Mouse (Mus musculus) layer of hippocampus, adult 9-11 months (tissue): ENCODE measurements around the gene Chst12.
"Not testable (repeated sequence)": the region's sequence is repeated elsewhere in the genome, so short reads cannot be mapped to it uniquely, and the experiment has no call there.

ENCODE experiments used
- DNase-seq: peaks from one replicate; pipeline ENCODE4 v3.0.0; 2022

The Chst12 gene

DNA sequence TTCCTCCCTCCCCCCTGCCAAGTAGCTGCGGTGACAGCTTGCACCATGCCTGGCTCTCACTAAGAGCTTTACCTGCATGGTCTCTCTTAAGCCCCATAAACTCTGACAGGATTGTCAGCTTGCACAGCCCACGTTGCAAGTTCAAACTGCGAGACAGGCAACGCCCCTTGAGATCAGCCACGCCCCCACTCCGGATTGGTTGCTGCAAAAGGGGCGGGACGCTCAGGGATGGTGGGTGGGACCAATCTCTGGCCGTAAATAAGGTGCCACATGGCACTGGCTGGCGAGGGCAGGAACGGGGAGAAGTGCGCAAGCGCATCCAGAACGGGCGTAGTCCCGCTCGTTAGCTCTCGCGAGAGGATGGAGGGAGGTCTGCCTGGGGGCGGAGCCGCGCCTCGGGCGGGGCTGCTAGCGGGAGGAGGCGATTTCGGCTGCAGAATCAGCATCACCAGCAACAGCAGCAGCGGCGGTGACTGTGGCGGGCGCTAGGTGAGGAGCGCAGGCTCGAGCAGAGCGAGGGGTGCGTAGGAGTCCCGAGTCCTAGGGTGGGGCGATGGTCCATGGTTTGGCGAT, at the start of gene Chst12:
TSS of gene Chst12 (plus strand) at position 343 of the 573 bp plus-strand sequence.
- DNase-seq = peak; percentile 99

DNA sequence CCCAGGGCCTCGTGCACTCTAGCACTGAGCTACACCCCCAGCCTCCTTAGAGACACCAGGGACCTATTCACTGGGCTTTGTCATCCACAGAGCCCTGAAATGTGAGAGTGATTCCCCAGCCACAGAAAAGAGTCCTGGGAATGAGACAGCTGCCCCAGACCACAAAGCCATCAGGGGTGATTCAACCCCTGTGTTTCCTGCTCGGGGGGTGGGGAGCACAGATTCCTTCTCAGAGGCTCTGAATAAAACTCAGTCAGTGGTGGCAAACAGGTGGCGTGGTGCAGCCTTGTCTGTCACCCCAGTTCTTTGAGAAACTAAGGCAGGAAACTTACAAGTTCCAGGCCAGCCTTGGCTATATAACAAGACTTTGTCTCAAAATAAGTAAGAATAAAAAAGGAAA, 43.9 kb upstream of the Chst12 start:
- no peak for DNase-seq

DNA sequence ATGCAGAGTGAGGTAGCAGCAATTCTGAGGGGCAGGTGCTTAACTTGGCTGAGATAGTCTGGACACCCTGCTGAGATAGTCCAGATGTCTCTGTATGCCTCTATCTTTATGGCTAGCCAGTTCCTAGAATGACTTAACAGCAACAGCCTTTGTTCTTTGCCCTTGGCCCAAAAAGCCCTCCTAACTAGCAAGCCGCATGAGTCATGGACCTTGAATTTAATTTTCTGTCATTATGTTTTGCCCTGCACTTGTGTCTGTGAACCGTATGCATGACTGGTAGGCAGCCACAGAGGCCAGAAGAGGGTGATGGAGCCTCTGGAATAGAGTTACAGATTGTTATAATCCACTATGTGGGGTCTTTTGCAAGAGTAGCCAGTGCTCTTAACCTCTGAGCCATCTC, 42.2 kb upstream of the Chst12 start:
- not testable (repeated sequence) for DNase-seq

DNA sequence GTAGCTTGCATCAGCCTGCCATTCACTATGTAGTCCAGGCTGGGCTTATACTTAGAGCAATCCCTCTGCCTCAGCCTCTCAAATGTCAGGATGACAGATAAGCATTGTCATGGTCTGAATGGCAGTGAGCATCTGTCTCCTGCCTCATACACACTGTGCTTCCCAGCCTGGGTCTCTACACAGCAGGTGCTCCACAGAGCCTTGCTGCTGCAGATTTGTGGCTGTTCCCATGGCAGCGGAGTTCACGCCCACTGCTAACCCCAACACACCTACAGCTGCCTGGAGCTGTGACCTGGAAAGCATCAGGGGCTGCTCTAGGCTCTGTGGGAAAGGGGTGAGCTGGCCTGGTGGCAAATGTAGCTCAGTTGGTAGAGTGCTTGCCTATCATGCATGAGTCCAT, 40.4 kb upstream of the Chst12 start:
- DNase-seq = no peak

DNA sequence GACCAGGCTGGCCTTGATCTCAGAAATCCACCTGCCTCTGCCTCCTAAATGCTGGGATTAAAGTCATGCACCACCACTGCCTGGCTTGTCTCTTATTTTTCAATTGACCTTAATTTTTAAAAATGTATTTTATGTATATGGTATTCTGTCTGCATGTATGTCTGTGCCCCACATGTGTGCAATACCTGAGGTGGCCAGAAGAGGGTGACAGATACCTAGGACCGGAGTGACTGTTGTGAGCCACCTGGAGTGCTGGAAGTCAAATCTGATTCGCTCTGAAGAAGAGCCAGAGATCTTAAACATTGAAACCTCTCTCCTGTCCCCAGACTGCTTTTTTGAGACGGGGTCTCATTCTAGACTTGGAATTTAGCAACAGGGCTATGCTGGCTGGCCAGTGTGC, 33.0 kb upstream of the Chst12 start:
- DNase-seq = no peak

DNA sequence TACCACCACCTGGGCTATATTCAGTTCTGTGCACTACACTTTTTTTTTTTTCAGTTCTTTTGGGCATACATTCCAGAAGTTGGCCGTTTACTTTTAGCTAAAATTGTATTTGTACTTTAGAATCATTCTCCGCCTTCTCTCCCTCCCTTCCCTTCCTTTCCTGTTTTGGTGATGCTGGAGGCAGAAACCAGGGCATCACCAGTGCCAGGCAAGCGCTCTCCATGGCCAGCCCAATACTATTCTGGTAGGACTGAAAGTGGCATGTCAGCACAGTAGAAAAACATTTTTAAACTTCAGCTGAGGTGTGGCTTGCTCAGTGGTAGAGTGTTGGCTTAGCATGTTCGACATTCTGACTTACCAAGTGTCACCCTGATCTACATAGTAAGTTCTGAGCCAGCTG, 23.9 kb upstream of the Chst12 start:
- no peak for DNase-seq

DNA sequence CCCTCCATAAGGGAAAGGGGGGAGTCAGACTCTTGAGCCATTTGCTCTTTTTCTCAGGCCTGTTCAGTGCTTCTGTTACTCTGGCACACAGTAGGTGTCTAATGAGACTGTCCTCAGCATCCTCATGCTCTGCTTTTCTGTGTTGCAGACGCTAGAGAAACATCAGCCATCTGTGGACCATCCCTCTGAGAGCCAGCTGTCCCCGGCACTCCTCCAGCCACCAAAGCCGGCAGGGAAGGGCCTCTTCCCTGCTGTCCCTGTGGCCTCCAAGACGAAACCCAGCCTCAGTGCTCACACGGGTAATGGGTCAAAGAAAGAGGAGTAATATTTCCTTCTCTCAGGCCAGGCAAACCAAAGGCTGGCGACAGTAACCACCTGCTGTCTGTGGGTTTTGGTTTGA, 14.2 kb upstream of the Chst12 start:
- no peak for DNase-seq

DNA sequence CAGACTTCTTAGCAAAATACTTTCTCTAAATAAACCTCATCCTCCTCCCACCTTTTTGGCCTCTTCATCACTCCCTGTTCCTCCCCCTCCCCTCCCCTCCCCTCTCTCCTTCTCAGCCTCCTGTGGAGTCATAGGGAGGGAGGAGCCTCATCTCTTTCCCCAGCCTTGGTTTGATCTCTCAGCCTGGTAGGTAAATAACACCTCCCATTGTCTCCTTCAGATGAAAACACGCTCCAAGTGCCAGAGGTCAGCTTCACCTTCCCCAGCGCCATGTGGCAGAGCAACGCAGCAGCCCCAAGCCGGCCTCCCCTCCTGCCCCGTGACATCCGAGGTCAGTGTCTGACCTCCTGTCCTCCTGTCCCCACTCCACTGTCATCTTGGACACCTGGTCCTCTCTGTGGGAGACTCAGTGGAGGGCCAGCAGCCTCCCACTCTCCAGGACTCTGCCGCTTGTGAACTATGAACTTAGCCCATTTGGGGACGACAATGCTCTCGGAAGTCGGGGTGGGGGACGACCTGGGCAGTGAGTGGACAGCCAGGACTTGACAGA, 12.6 kb upstream of the Chst12 start:
- DNase-seq = no peak

DNA sequence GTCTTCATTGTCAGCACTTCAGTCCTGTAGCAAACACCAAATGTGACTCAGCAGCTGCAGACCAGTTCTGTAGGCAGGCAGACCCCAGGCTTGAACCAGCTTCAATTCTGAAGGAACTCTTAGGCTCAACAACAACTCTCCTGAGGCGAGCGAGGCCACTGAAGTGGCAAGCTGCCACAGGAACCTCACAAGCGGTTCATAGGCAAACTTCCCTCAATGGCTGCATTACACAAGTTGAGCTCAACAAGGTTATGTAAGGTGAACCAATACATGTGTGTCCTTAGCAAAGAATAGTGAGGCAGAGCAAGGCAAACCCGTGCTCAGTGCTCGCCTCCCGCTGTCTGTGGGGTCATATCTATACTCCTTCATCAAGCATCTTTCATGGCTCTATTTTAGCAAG, 7.2 kb upstream of the Chst12 start:
- no peak for DNase-seq

DNA sequence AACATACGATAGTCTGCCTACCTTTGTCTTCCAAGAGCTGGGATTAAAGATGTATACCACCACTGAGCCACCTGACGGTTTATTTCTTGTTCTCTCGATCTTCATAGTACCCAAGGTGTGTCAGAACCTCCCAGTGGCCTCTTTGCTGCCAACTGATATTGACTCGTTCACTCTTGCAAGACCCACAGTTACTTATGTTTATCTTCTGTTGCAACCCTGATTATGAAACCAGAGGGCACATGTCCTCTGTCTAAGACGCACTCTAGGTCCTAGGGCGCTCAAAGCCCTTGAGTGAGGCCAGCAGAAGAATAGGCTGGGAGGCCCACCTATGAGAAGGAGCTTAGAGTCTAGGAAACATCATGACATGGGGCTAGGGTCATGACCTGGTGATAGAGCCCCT, 4.6 kb upstream of the Chst12 start:
- no peak for DNase-seq

DNA sequence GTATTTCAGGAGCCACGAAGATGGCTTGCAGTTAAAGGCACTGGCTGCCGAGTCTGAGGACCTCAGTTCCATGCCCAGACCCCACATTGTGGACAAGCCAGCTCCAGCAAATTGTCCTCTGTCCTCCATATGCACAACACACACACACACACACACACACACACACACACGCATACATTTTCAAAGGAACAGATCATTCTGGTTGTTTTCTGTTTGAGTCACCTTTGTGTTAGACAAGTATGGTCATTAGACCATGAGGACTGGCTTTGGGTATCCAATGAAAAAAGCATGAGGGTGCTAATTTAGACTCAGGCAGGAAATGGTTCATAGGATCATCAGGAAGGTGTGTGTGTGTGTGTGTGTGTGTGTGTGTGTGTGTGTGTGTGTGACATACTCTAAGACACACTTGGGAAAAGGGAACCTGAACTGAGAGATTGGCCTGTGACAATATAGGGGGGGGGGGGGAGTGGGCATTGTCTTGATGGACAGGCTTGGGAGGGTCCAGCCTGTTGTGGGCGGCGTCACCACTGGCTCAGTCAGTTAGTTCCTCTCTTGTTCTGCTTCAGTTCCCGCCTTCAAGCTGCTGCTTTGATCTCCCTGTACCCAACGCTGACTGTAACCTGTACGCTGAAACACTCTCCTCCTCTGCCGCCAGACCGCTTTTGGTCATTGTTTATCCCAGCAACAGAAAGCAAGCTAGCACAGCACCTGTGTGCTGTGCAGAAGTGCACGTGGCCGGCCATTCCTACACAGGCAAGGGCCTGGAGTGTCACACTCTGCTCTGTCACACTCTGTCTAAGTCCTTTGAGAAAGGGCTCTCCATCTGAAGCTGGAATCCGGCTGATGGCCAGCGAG, 3.1 kb upstream of the Chst12 start:
- DNase-seq = no peak

DNA sequence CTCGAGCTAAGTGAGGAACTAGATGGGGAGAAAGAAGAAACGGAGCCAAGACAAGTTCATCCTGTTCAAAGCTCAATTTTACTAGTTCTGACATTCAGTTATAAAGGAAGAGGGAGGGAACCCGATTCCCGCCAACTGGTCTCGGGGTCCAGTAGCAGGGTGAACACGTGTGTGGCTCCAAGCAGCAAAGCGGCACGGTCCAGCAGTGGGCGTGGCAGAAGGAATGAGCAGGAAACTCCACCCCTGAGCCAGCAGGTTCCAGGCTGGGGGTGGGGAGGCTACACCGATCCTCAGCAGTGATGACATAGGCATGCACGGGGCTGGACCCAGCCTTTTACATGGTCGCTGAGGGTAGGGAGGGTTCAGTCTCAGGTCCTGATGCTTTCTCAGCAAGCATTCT, 2.4 kb upstream of the Chst12 start:
- DNase-seq = not testable (repeated sequence)

DNA sequence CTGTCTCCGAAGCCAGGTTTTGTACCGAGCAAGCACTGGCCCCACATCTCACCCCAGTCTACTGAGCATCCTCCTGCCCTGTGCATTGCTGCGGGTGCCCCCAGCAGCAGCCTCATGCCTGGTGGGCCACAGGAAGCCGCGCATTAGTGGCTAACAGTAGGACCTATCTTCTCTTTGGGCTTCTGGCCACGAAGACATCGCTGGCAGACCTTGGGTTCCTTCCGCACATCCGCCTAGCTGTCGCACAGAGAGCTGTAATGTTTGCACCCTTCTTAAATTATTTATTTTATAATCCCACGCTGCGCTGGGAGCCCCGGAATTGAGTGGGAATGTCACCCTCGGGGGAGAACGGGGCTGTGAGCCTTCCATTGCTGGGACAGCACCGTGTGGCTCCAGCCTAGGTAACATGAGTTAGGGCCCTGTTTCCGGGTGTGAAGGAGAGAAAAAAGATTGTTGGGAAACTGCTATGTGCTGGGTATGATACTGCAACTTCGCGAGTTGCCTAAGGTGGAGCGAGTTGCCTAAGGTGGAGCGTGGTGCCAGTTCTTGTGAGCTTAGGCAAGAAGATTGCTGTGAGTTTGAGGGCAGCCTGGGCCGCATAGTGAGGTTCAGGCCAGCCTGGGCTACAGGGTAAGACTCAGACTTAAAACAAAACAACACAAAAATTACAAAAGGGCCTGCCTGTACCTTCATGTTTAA, 895 bp downstream of the Chst12 start:
- DNase-seq = no peak

DNA sequence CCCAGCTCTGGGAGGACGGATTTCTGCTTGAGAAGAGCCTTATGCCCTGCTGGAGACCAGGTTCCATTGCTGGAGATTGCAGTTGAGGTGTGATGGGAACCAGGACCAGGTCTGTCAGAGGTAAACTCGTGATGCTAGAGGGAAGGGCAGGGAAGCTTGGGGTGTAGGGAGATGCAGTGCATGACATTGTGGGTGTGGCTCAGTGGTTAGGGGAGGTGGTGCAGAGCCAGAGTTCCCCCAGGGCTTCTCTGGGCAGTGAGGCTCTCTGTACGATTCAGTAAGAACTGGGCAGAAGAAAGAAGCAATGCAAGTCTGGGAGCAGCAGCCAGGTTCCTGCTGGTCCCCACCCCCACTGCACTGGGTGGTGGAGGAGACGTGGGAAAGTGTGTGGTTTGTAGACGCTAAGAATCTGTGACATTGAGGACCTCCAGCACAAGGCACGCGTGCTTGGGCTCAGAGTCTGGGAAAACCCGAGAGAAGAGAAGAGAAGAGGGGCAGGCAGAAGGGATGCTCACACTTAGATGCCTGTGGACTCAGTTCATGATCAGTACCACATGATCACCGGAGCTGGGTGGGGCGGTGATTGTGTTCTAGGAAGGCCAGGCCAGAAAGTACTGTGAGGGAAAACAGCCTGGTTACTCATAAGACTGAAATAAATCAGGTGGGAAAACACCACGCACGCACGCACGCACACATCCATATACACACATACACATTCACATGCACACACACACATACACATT, 2.3 kb downstream of the Chst12 start:
- no peak for DNase-seq

DNA sequence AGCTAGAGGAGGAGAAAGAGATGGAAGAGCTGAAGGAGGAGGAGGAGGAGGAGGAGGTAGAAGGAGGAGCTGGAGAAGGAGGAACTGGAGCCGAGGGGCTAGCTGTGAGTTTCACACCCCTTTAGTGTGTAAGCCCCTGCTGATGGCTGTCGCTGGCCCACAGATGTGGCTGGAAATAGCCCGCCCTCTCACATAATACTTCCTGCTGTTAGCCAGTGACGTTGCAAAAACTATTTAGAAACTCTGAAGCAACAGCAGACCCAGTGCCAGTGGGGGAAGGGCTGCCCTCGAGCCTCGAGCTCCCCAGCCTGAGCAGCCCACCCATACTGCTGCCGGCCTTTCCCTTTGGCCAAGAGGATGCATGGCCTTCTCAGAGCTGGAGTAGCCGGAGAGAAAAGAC, 3.3 kb downstream of the Chst12 start:
- DNase-seq = peak; percentile 74

DNA sequence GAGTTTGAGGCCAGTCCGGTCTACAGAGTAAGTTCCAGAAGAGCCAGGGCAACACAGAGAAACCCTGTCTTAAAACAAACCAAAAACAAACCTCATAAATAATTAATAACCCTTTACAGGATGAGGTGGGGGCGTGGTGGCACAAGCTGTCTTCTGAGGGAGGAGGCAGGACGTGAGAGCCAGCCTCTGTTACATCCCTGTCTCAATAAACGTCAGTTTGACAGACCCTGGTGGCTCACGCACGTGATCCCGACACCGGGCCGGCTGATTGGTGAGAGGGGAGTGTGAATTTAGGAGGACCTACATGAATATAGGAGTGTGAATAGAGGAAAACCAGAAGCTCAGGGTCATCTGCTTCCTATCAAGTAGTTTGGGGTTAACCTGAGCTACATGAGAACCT, 3.9 kb downstream of the Chst12 start:
- no peak for DNase-seq

DNA sequence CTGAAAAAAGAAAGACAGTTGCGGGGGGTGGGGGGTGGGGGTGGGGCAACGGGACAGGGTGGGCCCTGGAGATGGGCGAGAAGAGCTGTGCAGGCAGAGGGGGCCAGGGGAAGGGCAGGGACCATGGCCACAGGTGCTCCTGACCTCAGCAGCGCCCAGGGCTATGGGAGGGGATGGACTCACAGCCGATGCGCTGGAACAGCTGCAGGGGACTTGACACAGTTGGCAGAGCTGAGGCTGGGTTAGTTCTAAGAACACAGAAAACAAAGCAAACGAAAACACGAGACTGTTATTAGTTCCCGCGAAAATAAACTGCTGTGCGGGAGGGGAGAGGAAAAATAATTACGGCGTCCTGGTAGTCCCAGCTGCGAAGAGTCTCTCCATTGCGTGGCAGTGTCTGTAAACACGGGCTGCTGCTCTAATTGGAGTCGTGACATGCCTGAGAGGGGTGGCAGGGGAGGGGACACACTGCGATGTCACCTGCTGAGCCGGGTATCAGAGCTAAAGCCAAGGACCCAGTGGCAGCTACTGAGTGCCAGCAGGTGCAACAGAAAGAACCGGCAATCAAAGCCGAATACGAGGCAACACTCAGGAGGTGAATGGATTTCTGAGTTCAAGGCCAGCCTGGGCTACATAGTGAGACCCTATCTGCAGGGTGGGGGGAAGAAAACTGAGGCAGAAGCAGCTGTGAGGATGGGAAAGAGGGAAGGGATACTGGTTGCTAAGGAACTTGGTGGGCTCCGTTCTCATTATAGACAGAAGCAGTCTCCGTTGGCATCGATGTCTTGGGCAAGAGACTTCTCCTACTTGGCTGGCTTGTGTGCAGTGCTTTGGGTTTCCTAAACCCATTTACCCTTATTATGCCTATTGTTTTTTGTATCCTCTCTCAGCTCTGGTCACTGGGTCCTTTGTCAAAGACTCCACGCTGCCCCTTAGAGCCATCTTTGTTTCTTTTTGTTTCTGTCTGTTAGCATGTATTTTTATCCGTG, 5.0 kb downstream of the Chst12 start:
- peak; percentile 51 for DNase-seq

DNA sequence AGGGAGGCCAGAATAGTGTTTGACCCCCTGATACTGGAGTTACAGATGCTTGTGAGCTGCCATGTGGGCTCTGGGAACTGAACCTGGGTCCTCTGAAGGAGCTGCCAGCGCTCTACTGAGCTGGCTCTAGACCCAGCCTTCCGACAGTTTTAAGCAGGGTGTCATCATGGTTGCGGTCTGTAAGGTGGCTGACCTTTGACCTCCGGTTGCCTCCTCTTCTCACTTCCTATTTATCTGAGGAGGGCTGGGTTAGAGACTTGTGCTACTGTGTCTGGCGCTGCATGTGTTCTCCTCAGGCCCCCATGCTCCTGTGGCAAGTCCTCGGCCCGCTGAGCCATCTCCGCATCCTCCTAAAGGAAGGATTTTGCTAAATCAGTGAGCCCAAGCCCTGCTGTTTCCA, 8.6 kb downstream of the Chst12 start:
- DNase-seq = peak; percentile 47

DNA sequence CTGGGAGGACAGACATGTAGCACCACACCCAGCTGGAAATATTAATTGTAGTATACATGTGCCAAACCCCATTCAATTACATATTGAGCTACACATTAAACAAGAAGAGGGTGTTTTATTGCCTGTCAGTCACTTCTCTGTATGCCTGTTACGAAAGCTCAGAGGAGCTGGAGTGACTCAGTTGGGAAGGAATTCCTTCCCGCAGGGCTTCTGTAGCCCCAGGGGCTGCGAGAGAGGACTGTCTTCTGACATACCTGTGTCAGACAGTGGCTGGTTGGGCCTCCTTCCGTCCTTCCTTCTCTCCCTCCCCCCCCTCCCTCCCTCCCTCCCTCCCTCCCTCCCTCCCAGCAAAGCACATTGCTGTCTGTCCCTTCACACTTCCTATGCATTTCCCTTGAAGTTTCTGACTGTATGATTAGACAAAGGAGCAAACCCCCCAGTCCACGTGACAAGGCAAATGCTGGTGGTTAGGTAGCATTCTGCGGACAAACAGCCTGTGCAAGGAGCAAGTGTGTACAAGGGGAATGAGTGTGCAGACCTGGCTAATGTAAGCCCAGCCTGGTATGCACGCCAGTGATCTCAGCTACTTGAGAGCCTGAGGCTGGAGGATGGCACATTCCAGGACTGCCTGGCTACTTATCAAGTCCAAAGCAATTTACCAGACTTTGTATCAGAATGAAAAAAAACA, 9.6 kb downstream of the Chst12 start:
- no peak for DNase-seq

DNA sequence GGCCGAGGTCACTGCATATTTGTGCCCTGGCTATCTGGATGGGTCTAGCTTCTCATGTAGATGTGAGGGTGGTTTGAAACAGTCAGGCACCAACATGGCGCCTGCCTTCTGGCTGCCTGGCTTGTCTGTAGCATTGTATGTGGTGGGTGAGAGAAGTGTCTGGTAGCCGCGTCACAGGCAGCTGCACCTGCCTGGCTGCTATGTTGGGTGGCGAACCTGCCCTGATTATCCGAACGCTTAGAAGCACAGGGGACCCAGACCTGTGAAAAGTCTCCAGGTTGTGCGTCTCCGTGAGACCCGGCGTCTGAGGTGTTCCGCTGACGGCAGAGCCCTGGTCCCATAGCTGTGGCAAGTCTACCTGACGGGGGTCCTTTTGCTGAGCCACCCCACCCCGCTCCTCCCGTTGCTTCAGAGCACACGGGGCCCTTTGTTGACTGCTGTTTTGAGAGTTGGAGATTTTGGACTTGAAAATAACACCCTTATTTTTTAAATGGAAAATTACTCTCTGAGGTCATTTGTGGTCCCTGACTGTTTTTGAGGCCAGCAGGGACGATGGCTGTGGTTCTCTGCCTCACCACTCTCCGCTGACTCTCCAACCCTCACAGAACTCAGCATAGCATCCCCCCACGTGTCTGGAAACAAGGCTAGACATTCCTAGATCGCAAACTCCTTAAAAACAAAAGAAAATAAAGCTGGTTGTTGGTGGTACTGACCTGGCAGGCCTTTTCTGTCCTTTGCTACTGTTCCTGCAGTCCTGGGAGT, 12.0 kb downstream of the Chst12 start:
- DNase-seq = no peak

DNA sequence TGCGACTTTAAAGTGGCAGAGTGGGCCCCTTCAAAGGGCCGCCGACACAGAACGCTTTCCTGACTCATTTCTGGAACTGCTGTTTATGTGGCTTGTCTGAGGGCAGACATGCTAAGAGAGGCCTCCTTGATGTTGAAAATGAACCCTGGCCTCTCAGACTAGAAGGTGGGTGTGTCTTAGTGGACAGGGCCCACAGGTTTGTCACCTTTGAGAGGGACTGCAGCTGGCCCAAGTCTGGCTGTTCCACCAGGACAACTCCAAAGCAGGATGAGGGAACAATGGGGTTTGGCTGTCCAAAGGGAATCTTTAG, 12.5 kb downstream of the Chst12 start:
- no peak for DNase-seq
